Mouse (Mus musculus) adipocyte (in vitro differentiated cells): ENCODE results near the gene Slc24a2.

Source experiments
- DNase-seq: peaks from one replicate; pipeline ENCODE4 v3.0.0-alpha.2; 2016; ENCODE audit warnings: low spot score

Slc24a2 gene

DNA sequence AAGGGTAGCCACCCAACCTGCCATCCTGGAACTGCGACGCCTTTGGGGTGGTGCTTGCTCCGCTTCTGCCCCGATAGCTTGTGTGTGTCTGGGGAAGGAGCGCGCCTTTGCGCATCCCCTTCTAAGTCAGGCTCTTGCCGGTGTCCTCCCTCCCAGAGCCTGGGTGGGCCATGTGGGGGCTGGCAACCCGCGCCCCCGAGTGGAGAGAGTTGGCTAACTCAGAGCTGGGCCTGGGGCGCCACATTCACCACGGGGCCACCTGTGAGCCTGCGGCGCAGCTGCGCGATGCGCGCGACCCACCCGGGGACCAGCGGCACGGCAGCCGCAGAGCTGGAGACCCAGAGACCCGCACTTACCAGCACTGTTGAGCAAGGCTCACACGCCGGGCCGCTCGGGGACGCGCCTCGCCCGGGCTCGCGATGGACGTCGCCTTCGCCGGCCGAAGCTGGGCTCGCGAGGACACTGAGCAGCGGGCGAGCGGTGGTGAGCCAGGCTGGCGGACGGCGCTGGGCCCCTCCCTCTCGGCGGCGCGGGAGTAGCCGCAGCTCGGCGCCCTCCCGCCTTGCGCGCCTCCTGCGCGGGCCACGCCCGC is at the start of gene Slc24a2:
Slc24a2 (minus strand) TSS at position 518 of the 592 bp plus-strand sequence.
- DNase-seq: no peak

DNA sequence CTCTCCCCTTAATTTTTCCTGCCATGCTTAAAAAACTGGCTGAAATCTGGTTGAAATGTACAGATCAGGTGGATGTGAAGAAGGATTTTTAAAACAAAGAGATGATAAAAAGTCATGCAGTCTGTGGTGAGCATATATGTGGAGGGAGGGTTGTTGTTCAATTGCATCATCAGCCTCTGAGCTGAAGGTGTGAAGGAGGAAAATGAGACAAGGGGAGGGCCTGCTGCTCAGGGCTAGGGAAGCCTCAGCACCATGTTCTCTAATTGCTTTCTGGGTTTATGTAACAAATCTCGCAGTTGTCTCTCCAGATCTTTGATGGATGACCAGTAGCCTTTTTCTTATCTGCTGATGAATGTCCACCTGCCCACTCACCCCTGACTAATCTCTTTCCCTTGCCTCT is 44.5 kb upstream of the Slc24a2 start:
- DNase-seq: no peak

DNA sequence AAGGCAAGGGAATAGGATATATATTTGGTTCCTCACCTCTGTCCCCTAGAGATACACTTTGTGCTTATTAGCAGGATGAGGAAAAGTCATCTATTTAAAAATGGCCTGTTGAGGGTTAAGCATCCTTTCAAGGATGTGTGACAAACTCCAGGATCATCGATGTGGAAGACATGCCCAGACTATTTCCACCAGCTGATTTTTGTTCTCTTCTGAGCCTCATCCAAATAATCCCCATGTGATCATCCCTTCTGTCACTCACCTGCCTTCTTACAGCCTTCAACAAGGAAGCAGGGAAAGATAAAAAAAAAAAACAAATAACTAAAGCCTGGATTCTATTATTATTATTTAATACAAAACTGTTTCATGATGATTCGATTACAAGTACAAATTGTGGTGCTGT is 44.0 kb upstream of the Slc24a2 start:
- DNase-seq: no peak

DNA sequence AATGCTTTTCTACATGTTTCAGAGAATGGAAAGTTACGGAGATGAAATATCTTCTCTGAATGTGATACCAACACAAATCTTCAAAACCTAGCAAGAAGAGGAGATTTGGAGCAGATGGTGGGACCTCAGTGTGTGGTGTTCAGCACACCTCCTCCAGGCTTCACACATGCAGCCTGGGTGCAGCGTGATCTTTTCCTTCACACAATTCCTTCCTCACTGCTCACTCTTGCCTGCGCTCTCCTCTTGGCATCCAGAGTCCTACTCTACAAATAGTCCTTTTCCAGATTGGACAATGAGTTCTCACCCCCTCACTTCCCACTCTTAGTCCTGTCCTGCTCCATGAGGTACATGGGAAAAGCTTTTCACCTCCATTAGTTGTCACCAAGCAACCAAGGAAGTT is 43.2 kb upstream of the Slc24a2 start:
- DNase-seq: no peak

DNA sequence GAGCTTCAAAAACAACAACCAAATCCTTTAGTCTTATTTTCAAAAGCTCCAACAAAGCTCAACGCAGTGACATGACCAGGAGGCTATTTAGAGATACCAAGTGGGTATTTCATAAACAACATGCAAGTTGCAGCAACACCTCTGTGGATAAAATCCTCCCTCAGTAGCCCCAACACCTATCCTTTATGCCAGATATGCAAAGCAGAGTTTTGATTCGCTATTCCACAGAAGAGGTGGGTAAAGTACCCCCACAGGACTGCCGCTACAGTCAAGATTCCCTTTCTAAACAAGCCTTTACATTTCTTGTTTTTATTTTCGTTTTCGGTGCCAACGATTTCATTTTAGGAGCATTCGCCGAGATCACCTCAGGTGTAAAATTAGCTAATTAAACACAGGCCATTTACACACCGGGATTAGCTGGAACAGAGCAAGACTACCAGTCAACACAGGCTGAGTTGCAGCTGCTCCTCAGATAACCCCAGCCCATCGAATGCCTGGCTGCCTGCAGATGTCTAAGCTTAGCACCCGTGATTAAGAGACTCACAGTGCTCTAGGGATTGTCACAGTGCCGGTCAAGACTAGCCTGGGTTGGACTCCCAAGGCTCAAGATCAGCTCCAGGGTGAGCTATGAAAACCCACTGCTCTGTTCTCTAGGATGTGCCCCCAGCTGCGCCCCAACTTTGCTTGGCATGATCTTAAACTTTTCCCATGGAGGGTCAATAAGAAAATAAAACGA is 885 bp downstream of the Slc24a2 start:
- no peak for DNase-seq

DNA sequence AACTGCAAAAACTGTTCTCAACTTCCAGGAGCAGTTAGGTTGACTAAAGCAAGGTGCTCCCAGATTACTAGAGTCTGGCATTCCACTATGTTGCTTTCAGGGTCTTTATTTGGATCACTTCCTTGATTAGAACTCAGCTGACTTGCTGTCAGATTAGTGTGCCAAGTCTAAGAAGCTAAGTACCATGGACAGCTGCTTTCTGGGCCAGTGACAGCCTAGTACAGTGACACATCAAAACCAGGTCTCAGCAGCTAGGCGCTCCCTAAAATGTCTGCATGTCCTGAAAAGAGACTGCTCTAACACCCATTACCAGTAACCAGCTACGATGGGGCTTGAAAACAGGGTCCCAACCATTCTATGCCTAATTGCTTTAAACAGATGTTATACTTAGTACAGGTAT is 8.7 kb downstream of the Slc24a2 start:
- DNase-seq: peak; percentile 24

DNA sequence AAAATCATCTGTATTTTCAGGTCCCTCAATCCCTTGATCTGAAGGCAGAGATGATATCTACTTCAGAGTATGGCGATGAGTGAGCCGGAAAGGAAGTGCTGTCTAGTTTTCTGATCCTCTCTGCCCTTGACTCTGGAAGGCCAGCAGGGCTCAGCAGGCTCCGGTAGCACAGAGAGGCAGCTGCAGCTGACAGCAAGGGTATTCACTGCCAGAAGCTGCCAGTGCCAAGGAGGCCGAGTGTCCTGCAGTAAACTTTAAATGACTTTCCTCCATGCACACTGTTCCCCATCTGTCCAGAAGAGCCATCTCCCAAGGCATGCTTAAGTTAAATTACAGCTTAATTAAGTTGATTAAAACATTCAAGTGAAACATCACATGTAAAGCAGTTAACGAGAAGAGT is 12.1 kb downstream of the Slc24a2 start:
- DNase-seq: no peak

DNA sequence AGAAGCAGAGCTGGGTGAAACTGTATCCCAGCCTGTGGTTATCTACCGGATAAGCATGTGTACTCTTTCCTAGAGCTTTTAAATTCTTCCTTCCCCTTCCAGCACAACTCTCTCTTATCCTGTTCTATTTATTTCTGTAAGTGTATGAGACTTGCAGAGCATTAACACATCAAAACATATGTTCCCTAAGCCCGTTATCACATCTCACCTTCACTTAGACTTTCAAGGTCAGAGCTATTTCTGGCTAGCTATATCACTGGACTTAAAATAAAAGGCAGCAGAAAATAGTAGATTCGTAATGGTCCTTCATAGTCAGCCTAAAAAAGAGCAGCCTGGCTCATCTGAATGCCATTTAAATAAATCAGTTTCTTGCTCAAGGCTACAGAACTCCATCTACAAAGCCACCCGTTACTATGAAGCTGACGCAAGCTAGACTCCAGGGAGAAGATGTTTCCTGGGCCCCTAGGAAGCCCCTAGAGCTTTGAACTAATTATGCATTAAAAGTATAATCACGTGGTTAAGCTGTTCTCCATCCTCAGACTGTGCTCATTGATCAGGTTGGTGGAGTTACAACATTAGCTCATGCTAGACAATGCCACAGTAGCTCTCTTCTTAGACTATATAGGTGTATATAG is 18.8 kb downstream of the Slc24a2 start:
- DNase-seq: no peak

DNA sequence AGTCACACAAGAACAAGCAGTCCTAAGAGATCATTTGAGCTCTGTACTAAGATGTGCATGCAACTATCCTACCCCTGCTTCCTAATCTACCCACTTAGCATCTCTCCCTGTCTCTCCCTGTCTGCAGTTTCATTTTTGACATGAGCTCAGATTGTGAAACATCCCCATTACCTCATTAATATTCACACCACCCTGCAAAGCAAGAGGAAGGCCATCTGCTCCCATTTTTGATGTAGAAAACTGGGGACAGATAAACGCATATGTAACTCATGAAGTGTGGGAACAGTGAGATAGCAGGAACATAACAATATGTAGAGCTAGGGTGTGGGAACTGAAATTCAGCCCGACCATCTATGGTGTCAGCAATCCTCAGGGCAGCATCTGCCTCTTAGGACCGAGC is 19.7 kb downstream of the Slc24a2 start:
- no peak for DNase-seq

DNA sequence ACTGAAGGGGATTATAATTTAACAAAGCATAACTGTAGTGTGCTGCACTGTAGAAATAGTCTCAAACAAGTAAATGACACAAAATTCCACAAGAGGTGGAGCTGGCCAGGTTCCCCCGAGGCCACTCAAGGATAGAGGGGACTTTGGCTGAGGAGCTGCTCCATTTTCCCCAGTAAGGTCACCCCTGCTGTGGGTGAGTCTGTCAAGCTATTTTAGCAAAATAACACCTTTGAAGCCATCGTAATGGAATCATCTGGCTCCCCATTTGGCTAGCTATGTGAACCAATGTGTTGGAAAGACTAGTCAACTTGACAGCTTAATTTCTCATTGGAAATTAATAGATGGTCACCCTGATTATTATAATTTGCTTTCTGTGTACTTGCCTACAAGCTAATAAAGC is 28.2 kb downstream of the Slc24a2 start:
- DNase-seq: no peak

DNA sequence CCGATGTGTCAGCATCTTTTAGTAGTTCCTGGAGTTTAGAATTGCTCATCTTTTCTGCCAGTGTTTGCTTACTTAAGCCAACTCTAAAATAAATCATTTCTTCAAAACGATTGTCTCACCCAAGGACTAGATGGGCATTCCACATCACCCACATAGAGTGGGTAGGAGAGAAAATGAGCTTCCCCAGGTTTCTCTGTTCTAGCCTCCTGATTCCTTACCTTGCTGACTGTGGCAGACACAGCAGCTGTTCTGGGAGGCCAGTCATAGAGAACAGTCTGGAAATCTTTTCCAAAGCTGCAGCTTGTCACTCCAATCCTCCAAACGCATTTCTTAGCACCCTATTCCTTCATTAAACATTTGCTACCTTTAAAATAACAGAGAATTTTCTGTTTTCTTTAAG is 29.0 kb downstream of the Slc24a2 start:
- DNase-seq: no peak

DNA sequence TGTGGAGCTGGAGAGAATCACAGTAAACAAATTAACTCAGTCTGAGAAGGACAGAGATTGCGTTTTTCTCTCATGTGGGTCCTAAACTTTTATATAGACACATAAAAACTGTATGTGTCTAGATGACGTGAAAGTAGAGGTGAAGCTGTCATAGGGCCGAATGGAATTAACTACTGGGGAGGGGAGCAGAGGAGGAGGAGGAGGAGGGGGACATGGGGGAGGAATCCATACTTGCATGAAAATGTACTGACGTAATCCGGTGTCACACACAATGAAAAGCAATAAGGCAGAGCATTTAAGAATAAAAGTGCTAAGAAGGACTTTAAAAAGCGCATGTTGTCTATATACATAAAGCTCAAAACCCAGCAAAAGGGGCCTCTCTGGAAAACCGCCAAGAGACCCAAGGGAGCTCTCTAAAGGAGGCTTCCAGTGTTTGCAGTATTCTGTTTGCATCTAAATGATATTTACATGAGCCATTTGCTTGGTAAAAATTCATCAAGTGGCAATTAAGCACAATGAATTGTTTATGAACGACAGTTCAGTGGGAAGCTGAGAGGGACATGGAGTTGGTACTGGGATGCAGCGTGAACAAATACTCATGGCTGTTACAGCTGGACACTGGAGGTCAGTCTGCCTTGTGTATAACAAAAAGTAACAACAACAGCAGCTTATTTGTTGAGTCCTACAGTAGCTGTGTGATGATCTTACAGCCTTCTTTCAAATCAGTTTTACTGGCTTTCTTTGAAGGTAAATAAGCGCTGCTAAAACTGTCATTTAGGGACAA is 45.9 kb downstream of the Slc24a2 start:
- DNase-seq: no peak

DNA sequence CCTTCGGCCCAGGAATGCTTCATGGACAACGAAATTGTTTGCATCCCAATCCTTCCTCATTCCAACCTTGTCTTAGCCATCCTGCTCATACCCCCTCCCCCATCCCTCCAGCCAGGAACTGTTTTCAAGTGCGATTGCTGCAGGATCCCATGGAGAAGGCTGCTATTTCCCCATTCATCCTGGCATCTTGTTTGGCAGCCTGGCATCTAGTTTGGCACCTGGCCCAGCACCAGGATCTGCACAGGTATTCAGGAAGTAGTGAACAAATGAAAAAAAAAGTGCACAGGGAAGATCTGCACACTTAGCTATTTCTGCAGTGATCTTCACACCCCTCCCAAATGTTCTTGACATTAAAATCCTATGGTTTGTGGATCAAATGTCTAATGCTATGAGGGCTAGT is 53.2 kb downstream of the Slc24a2 start:
- DNase-seq: no peak

DNA sequence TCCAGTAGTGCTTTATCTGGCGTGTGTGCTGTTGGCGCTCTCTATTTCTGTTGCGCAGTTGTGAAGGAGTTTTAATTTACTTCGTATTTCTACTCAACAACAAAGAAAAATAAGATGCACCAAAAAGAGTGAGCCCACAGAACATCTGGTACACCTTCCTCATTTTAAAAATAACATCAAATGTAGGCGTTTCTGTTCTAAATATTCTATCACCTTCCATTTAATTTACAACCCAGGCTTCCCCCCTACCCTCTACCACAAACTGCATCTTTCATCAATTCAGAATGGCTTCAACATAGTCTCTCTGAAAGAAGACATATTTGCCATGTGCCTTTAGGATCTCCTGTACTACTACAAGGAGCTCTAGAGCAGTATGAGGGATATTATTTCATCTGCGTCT is 66.3 kb downstream of the Slc24a2 start:
- no peak for DNase-seq

DNA sequence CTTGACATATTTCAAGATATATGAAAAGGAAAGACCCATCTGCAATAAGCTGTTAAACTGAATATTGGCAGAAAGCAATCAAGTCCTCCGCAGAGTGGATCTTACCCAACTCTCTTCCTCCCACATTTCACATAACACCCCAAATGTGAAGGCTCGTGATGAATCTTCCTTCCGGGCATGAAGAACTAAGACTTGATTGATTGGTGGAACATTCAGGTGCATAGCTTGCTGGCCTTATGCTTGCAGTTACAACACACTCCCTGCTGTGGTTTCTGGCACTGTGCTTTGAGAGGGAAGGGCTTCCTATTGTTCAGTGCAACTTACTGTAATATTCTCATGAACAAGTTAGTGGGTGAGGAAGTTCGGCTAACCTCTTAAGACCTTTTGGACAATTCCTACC is 72.2 kb downstream of the Slc24a2 start:
- DNase-seq: no peak

DNA sequence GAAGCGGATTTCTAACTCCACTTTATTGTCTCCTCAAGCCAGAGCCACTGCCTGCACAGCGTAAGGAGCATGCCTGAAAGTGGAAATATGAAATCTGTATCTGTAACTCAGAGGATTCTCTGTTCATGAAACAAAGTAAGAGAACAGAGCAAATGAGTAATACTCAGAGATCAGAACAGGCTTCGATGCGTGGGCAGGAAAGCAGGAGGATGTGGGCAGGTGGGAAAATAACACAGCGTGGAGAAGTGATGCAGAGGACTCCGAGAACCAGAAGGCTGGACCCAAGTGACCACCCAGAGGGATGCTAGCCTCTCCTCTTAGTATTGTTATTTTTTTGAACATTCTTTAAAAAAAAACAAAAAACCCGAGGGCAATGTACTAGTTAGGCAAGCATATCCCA is 78.3 kb downstream of the Slc24a2 start:
- no peak for DNase-seq

DNA sequence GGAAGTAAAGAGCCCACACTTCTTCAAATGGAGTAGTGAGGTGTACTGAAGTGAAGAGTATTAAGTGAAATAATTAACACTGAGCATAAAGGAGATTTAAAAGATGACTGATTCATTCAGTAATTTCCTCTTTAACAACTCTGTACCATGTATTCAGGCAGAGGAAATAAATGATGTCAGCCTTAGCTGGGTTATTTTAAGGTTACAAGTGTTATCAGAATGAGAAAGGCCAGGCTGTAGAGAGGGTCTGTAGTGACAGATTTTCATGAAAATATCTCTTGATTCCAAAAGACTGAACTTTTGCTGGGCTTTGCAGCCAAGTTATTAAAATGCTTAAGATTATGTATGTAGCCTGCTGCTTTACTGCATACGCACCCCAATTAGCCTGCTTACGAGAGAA is 80.7 kb downstream of the Slc24a2 start:
- no peak for DNase-seq

DNA sequence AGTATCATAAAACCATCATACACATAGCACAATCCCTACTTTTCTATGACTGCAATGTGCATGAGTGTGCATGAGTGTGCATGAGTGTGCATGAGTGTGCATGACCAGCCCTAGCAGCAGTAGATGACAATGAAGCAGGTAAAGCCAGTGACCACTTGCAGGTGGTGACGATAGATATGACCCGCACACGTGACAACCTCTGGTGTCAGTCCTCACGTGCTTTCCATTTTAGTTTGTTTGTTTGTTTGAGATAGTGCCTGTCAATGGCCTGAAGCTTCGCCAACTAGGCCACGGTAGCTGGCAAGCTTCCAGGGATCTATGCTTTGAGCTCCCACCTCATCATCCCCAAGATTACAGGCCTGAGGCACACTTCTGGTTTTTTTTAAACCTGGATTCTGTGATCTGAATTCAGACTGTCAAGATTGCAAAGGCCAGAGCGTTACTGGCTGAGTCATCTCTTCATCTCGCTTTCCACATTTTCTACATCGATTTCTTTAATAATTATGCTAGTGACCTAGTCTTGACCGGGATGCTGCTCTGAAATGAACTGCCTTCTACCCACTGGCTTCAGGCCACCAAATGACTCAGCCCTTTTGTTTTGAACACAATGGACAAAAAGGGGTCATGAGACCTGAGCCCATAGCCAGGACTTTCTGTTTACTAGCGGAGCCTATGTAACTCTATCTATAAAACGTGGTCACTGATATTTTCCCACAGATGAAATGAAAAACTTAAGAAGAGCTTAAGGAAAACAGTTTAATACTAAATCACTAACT is 88.5 kb downstream of the Slc24a2 start:
- DNase-seq: no peak

DNA sequence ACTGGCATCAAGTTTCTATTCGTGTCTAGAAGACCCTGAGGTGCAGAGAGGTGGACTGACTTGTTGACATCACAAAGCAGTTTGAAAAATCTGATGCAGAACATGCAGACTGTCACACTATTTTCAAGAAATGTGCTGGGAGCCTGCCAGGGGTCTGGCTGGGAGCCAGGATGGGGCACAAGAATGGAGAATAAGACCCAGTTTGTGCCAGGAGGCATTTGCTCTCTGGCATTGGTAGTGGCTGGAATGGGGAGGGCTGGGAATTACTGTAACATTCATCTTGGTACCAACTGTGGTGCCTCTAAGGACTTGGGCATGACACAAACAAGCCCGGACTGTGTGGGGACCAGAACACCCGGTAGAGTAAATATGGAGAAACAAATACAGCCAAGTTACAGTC is 89.4 kb downstream of the Slc24a2 start:
- DNase-seq: no peak

DNA sequence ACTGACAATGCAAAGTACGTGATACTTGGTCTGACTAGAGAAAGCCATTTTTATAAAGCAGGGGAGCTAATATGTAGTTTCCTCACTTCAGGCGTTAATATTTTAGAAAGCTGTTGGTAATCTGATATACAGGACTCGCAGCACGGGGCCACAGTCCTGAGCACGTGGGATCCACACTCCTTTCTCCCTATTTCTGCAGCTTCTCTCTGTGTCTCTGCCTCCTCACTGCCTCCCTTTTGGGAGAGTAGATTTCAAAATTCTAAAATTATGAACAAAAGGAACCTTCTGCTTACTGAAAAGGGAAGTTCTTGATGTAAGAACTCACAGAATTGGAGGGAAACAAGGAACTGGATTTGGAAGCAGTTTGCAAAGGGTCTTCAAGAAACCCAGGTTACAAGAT is 97.8 kb downstream of the Slc24a2 start:
- DNase-seq: no peak

DNA sequence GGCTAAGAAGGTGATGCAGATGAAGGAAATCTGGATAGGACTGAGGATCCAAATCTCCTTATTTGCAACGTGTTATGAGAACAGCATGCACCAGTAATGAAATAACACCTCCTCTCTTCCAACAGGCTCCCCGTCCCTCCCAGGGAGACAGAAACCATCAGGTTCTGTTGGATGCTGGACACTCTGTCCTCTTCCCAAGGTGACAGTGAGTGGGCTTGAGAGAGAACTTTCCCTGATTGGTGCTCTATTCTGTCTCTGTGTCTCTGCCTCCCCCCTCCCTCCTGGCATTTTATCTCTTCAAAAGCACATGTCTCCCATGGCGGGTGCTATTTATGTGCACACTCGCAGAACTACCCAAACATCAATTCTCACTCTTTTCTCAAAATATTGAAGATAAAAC is 103.5 kb downstream of the Slc24a2 start:
- no peak for DNase-seq

DNA sequence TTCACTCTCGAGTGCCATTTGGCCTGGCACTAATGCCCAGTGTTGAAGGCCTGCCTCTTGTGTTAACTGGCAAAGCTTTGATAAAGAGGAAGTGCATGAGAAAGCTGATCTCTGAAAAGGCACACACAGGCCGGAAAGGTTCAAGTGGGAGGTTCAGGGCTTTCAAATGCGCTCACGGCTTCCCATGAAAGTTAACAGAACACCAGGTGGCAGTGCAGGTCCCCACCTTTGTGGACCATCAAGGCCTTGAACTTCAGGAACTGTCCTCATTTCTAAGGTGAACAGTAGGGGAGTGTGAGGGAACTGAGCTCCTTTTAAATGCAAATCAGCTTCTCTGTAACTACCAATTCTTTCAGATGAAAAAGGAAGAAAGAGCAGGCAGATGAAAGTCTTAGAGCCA is 110.5 kb downstream of the Slc24a2 start:
- no peak for DNase-seq
